Mouse (Mus musculus) lung, postnatal 0 days (tissue): ENCODE results near the gene Olfr576.

Experiments used
- CTCF ChIP-seq: IDR thresholded peaks from 2 replicates; pipeline ENCODE4 v1.5.1; 2016; ENCODE audit warnings: antibody characterized with exemption, mild to moderate bottlenecking
- EP300 ChIP-seq: IDR thresholded peaks from 2 replicates; pipeline ENCODE4 v1.6.1; 2016; ENCODE audit warnings: antibody characterized with exemption, mild to moderate bottlenecking, control low read depth

DNA sequence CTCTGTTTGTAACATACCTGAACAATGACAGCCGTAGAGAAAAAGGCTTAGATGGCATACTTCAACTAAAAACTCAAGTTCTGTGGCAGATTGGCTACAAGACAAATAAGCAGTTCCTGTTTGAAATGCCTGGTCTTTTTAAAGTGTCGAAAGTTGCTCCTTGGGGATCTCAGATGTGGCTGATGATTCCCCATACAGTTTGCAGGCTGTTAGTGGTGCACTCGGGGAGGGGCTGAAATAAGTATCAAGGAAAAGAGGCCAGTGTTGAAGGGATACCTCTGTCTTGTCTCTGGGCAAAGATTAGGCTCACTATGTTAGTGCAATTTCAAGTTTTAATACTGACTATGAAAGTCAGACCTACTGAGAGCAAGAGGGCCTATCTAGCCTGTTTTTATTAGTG lies 26.8 kb downstream of the Olfr576 start, which contains the start of gene Olfr578:
- TF ChIP-seq CTCF, result no peak
- no peak for TF ChIP-seq EP300
